Mouse (Mus musculus): ENCODE data around the gene Egln1.
A peak's percentile ranks its signal among the peaks of the same experiment; 100 is the strongest.

Gene Egln1

GRCm38 (mm10) chr8:124909936-124910335 is 39.2 kb downstream of the Egln1 start:
- DNase-seq (ENCODE audit: low read depth in 1 of 2, low spot score in 2 of 2): no peak

GRCm38 (mm10) chr8:124905482-124905881 is 43.6 kb downstream of the Egln1 start:
- DNase-seq (ENCODE audit: low read depth in 1 of 2, low spot score in 2 of 2): no peak

- no peak for DNase-seq (ENCODE audit: low read depth in 1 of 2, low spot score in 2 of 2)
Measured at GRCm38 (mm10) chr8:124903198-124903597, 45.9 kb downstream of the Egln1 start.

- no peak for DNase-seq (ENCODE audit: low read depth in 1 of 2, low spot score in 2 of 2)
Measured at GRCm38 (mm10) chr8:124898251-124898905, 50.7 kb downstream of the Egln1 start.

- peak; percentile 87 to 96 for DNase-seq (ENCODE audit: low read depth in 1 of 2, low spot score in 2 of 2)
Measured at GRCm38 (mm10) chr8:124897386-124898250, 51.5 kb downstream of the Egln1 start, which contains the start of the genes Exoc8 and Sprtn. Gene Exoc8 (minus strand): TSS chr8:124897705. Gene Sprtn (plus strand): TSS chr8:124897886.

GRCm38 (mm10) chr8:124896632-124897385 is 52.3 kb downstream of the Egln1 start:
- DNase-seq (ENCODE audit: low read depth in 1 of 2, low spot score in 2 of 2): peak in 1 of 2 experiments; percentile 42

GRCm38 (mm10) chr8:124896010-124896631 is 53.0 kb downstream of the Egln1 start:
- no peak for DNase-seq (ENCODE audit: low read depth in 1 of 2, low spot score in 2 of 2)

- DNase-seq (ENCODE audit: low read depth in 1 of 2, low spot score in 2 of 2): no peak
Measured at GRCm38 (mm10) chr8:124892596-124892995, 56.5 kb downstream of the Egln1 start.

GRCm38 (mm10) chr8:124888385-124888784 is 60.7 kb downstream of the Egln1 start:
- no peak for DNase-seq (ENCODE audit: low read depth in 1 of 2, low spot score in 2 of 2)

- DNase-seq (ENCODE audit: low read depth in 1 of 2, low spot score in 2 of 2): no peak
Measured at GRCm38 (mm10) chr8:124878946-124879526, 70.1 kb downstream of the Egln1 start.

GRCm38 (mm10) chr8:124878141-124878540 is 71.0 kb downstream of the Egln1 start:
- no peak for DNase-seq (ENCODE audit: low read depth in 1 of 2, low spot score in 2 of 2)

GRCm38 (mm10) chr8:124872690-124873089 is 76.4 kb downstream of the Egln1 start:
- no peak for DNase-seq (ENCODE audit: low read depth in 1 of 2, low spot score in 2 of 2)

- no peak for DNase-seq (ENCODE audit: low read depth in 1 of 2, low spot score in 2 of 2)
Measured at GRCm38 (mm10) chr8:124872081-124872480, 77.0 kb downstream of the Egln1 start.

GRCm38 (mm10) chr8:124871474-124871873 is 77.7 kb downstream of the Egln1 start:
- no peak for DNase-seq (ENCODE audit: low read depth in 1 of 2, low spot score in 2 of 2)

GRCm38 (mm10) chr8:124869708-124870107 is 79.4 kb downstream of the Egln1 start:
- DNase-seq (ENCODE audit: low read depth in 1 of 2, low spot score in 2 of 2): no peak

- no peak for DNase-seq (ENCODE audit: low read depth in 1 of 2, low spot score in 2 of 2)
Measured at GRCm38 (mm10) chr8:124867126-124867525, 82.0 kb downstream of the Egln1 start.

- no peak for DNase-seq (ENCODE audit: low read depth in 1 of 2, low spot score in 2 of 2)
Measured at GRCm38 (mm10) chr8:124866669-124867068, 82.5 kb downstream of the Egln1 start.

GRCm38 (mm10) chr8:124863729-124864128 is 85.4 kb downstream of the Egln1 start:
- no peak for DNase-seq (ENCODE audit: low read depth in 1 of 2, low spot score in 2 of 2)

GRCm38 (mm10) chr8:124863163-124863677 is 85.9 kb downstream of the Egln1 start:
- no peak for DNase-seq (ENCODE audit: low read depth in 1 of 2, low spot score in 2 of 2)

Data from monocyte, adult 2 months (primary cell).